Mouse (Mus musculus) G1E (cell line): ENCODE data around the gene Prodh2.

ENCODE experiments used
- CTCF ChIP-seq: IDR thresholded peaks from 2 replicates; pipeline ENCODE4 v1.5.1; 2012; ENCODE audit warnings: low read depth, low read length, inconsistent platforms, mixed read lengths
- GATA1 ChIP-seq: IDR thresholded peaks from 2 replicates; pipeline ENCODE4 v1.6.1; 2012; ENCODE audit warnings: borderline replicate concordance, low read length, inconsistent platforms, mixed read lengths
- GATA2 ChIP-seq: IDR thresholded peaks from 2 replicates; pipeline ENCODE4 v1.6.1; 2012; ENCODE audit warnings: low read depth, low read length, inconsistent platforms, borderline replicate concordance
- POLR2AphosphoS5 ChIP-seq: IDR thresholded peaks from 2 replicates; pipeline ENCODE4 v1.6.1; 2012; ENCODE audit warnings: low read depth, low read length, inconsistent platforms; ENCODE audit not compliant: insufficient replicate concordance
- TAL1 ChIP-seq: conservative IDR thresholded peaks from 2 replicates; pipeline ENCODE4 v1.6.1; 2012; ENCODE audit warnings: low read depth, low read length, inconsistent platforms, mixed read lengths

DNA sequence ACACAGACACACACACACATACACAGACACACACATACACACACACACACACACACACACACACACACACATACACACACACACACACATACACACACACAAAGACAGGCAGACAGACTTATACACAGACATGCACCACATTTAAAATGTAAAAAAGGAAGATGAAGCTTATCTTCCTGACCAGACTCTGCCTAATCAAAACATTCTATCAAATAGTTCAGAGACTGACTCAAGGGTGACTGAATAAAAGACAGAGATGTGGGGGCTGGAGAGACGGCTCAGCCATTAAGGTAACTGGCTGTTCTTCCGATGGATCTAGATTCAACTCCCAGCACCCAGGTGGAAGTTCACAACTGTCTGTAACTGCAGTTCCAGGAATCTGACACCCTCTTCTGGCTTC is 50.9 kb downstream of the Prodh2 start:
- TF ChIP-seq POLR2AphosphoS5: no peak
- TF ChIP-seq GATA1: no peak
- no peak for TF ChIP-seq CTCF
- peak; percentile 69 for TF ChIP-seq TAL1
- TF ChIP-seq GATA2: no peak
